Mouse (Mus musculus) embryo, embryonic 11 days (tissue): ENCODE measurements at regions not wholly inside any gene's neighbourhood (a gene's known extent, or its start where the extent isn't known, plus 50 kb on each side); places are given as distances from the start of the nearest gene placed in this dataset.
A peak's percentile ranks its signal among the peaks of the same experiment; 100 is the strongest.

Source experiments
- DNase-seq: peaks from one replicate; pipeline ENCODE4 v3.0.0-alpha.2; 2015

GRCm38 (mm10) chr10:98044579-98044978 is 318.0 kb upstream of the C030005K15Rik start:
- no peak for DNase-seq

DNA sequence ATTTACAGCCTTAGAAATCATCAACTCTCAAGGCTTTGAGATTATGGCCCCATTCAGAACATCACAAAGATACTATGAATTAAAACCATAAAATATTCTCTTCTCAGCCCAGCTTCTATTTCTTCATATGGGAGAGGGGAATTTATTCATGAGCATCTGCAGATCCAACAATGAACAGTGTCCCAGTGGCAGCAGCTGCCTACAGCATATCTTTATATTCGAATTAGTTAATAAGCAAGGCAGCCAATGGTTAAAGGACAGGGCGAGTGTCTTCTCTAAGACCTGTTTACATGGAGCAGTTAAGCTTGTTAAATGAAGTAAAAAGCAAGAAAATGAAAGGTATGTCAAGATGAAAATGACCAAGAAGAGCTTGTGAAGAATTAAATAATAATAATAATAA is 346.9 kb upstream of the C030005K15Rik start:
- DNase-seq, result no peak

DNA sequence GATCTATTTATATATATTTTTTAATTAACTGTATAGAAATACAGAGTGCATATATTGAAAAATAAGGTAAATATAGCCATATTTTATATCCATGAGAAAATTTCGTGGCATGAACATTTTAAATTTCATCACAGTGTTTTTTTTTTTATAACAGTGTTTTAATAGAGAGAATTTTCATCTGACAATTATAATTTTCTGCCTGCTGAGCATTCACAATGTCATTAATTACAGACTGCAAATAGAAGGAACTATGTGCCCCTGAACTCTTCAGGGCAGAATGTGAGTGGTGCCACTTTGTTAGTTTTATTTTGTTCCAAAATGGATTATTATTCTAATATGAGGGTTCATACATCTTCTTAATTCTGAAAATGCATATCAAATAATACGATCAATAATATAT is 358.3 kb upstream of the C030005K15Rik start:
- no peak for DNase-seq

- DNase-seq, result no peak
Observed at GRCm38 (mm10) chr10:98116296-98116695, 389.7 kb upstream of the C030005K15Rik start.

- DNase-seq, result no peak
Observed at GRCm38 (mm10) chr10:98125713-98126112, 399.2 kb upstream of the C030005K15Rik start.

DNA sequence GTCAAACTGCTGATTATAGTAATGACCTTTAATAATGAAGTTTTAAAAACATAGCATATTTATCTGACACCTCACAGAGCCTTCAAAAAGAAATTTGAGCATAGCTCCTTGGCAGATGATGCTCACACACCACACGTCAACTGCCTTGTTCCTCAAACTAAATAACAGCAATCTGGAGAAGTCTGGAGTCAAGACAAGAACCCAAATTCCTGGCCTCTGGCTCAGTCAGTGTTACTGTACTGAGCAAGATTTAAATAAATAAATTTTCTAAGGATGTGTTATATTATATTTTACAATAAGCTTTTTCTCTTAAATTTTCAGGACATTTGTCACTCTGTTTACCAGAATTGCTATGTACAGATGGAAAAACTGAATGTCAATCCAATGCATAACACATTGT is 408.5 kb upstream of the C030005K15Rik start:
- no peak for DNase-seq

- no peak for DNase-seq
Observed at GRCm38 (mm10) chr10:98145773-98146172, 419.2 kb upstream of the C030005K15Rik start.

- DNase-seq, result no peak
Observed at GRCm38 (mm10) chr10:98146998-98147863, 420.7 kb upstream of the C030005K15Rik start.

DNA sequence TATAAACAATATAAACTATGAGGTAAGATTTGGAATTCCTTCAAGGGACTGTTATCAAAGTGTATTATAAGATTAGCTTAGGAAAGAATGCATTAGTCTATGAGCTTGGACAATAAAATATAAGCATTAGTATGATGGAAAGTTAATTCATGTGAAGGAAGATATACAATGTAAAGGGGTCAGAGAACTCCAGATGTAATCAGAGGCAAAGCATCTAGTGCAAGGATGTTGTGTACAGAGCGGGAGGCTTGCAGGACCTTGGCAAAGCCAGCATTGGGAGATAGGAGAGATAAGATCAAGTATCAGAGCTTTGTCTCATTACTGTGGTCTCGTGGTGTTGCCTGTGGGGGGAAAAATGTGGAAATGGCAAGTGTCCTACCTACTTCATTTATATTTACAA is 429.4 kb upstream of the C030005K15Rik start:
- no peak for DNase-seq

- no peak for DNase-seq
Observed at GRCm38 (mm10) chr10:98185666-98186065, 459.1 kb upstream of the C030005K15Rik start.

DNA sequence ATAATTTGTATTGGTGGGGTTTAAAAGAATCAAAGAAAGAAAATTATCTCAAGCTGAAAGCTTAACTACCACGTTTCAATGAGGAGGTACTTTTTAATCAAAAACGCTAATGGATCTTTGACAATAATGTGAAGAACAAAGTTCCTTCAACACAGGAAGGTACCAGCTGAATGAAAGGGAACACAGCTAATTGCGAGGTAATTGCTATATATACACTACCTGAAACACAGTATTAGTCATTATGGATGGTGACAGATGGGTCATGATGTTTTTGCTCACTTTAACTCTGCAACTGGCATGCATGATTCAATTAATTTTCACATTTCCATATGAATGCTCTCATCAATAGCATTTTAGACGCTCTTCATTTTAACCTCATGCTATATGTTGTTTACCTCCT is 470.3 kb upstream of the C030005K15Rik start:
- no peak for DNase-seq

GRCm38 (mm10) chr10:98210246-98210645 is 483.7 kb upstream of the C030005K15Rik start:
- DNase-seq, result no peak

DNA sequence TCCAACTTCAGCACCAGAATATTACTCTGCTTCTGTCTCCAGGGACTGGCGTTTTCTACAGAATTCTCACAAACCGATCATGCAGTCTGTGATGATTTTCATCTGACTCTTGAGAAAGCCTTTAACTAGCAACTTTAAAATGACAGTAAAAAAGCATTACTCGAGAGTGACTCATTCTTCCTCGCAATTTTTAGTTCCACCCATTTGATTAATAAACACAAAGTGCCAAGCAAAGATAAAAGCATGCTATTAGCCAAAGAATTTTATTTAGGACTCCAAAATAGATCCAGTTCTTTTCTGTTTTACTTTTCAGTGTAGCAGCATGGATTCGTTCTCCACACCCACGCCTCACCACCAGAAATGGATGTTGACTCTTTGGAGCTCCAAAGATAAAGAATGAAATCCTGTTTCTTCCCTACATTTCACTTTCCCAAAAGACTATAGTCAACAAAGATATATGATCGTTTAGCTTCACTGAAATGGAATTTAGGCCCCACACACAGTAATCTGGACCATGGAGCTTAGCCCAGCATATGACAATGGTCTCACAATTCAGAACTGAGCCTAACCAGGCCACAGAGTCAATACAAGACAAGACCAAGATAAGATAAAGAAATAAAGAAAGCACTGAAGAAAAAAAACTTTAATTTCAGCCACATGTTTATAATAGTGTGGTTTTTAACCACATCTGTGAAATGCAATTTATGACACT is 486.5 kb upstream of the C030005K15Rik start:
- no peak for DNase-seq

DNA sequence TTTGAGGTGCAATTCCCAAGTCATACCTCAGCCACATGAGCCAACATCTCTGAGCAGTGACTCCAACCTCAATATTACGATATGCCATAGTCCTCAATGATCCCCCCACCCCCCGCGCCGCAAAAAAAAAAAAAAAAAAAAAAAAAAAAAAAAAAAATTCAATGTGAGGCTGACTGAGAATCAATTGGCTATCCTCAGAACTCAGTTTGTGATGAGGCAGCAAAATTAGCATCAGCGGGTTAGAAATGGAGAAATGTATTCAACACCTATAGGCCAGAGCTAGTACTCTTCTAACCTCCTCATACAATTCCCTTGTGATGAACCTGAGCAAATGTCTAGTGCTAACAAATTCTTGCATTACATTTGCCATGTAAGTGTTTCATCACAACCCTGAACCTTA is 504.5 kb upstream of the C030005K15Rik start:
- DNase-seq, result no peak

DNA sequence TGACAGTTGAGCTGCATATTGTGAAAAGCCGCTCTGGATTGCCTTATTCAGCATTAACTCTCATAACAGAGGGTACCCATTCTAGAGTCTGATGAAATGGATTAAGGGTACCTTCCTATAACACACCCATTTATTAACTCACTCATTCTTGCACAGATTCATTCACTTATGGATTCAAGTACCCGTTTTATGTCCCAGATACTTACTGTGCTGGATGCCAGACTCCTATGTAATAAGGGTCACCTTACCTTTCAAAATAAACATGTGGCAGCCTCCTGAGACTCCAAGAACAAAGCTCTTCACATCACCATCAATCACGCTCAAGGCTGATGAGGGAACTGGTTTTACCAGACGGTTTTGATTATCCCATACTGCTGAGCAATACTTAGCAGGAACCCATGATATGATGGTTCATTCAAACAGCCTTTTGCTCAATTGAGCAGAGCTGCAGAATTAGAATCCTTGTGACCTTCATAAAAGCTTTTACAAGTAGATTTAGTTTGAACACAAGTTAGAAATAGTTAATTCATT is 505.2 kb upstream of the C030005K15Rik start:
- DNase-seq, result peak; percentile 78

GRCm38 (mm10) chr10:98248311-98248710 is 521.8 kb upstream of the C030005K15Rik start:
- DNase-seq, result no peak

DNA sequence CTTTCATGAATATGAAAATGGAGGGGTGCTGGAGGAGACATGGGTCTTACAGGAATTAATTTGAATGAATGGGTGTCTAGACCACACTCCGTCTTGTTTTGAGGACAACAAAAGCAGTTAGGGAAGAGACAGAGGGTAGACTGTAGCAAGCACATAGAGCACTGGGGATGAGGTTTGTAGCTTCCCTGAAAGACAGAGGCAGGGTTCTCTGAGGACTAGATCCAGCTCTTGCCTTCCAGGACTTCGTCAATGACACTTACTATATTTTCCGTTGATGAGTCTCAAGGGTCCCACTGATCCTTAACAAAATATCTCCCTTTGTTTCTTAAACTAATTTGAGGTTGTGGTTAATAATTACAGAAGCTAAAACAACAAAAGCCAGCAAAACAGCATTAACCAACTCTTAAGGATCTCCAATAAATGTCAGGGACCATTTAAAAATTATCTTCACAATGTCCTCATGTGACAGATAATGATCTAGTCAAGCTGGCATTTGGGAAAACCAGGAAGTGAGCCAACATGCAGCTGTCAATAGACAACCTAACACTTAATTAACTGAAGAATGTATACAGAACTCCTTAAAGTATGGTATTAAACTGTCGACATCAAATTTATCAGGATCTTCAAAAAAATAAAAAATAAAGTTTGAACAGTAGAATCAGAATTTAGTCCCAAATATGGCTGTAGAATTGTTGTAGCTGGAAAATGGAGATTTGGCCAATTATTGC is 531.6 kb upstream of the C030005K15Rik start:
- no peak for DNase-seq

DNA sequence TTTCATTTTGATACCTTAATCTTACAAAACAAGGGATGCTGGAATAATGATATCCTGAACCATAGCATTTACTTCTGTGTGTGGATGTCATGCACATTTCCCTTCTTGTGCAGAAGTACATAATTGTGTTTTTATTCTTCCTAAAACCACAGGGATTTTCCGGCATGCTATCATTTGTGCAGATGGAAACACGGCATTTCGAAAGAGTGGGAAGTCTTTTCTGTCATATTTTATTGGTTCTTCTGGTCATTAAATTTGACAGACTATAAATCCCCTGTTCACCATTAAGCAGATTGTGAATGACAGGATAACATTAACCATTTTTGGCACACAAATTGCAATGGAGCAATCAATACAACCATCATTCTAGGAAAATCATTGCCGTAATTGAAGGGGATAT is 532.7 kb upstream of the C030005K15Rik start:
- no peak for DNase-seq

GRCm38 (mm10) chr10:98268511-98268910 is 542.0 kb upstream of the C030005K15Rik start:
- DNase-seq, result no peak

DNA sequence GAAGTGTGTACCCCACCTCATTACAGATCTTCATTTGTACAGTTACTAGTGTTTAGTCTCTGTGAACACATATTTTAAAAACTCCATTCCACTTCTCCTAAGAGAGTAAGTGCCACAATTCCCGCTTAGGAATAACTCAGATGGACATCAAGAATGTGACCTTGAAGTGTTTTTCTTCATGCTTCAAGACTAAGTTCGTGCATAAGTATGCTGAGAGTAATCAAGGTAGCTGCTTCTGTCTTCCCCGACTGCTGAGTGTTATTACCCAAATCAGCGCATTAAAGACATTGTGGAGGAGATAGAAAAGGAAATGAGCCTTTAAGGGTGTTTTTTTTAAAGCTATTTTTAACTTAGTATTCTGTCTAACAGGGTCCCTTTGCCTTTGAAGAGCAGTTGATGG is 565.1 kb upstream of the C030005K15Rik start:
- no peak for DNase-seq

DNA sequence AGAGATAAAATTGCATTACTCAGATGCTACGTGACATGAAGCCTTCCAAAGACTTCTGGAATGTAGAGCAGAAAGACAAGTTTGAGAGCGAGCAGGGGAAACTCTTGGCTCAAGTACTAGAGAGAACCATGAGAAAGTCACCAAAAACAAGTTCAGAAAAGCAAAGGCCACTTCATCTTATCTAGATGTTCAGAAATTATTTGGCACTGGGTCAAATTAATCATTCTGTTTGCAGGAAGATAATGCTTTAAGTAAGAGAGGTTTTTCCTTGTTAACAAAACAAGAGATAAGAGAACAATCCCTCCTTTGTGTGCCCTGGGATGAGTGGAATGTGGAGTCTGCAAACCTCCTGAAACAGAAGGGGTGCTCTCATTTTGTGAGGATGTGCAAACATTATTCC is 565.6 kb upstream of the C030005K15Rik start:
- no peak for DNase-seq

GRCm38 (mm10) chr10:98305667-98306066 is 579.1 kb upstream of the C030005K15Rik start:
- DNase-seq, result no peak

DNA sequence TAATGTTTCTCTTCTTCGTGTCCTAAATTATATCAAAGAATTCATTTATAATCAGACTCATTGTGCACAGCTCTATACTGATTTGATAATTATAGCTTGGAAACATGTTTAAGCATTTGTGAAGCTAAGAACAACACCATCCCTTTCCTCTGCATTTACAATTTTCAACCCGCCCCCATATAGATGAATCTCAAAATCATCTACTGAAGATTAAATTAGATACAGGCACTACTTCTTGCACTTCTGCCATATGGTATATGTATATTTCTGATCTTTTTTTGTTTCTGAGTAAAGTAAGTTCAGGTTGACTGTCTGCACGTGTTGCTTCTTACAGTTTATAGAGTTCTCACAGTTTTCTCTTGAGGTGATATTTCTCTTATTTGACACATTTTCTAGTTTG is 583.1 kb upstream of the C030005K15Rik start:
- no peak for DNase-seq
